Mouse (Mus musculus) kidney, adult 2 months (tissue): ENCODE measurements around the gene Foxn1.

Experiments used
- CTCF ChIP-seq: fragments of 200-500 bp; conservative IDR thresholded peaks from 2 replicates; pipeline ENCODE4 v1.5.1; 2011; ENCODE audit warnings: low read depth, mild to moderate bottlenecking, control low read depth, low read length, moderate library complexity, mixed read lengths; ENCODE audit not compliant: insufficient read depth, insufficient read length
- POLR2A ChIP-seq: fragments of 200-500 bp; IDR thresholded peaks from one replicate; pipeline ENCODE4 v1.6.1; 2011; ENCODE audit warnings: low read depth, low read length, control low read depth

- TF ChIP-seq CTCF, result no peak
- TF ChIP-seq POLR2A, result no peak
These were observed 15.7 kb upstream of the Foxn1 start for GRCm38 (mm10) chr11:78402062-78402461.
